Mouse (Mus musculus): ENCODE results near the gene Abcc4.
"Not testable (repeated sequence)": the region's sequence is repeated elsewhere in the genome, so short reads cannot be mapped to it uniquely, and the experiment has no call there.

Abcc4 gene

GRCm38 (mm10) chr14:118572688-118573245 is 133.3 kb downstream of the Abcc4 start:
- no peak for DNase-seq

- DNase-seq: no peak
These were observed 136.4 kb downstream of the Abcc4 start for GRCm38 (mm10) chr14:118569586-118569985.

GRCm38 (mm10) chr14:118568116-118568673 is 137.8 kb downstream of the Abcc4 start:
- DNase-seq: no peak

GRCm38 (mm10) chr14:118566809-118567208 is 139.2 kb downstream of the Abcc4 start:
- DNase-seq: no peak

- no peak for DNase-seq
These were observed 139.8 kb downstream of the Abcc4 start for GRCm38 (mm10) chr14:118566214-118566688.

GRCm38 (mm10) chr14:118565696-118566095 is 140.3 kb downstream of the Abcc4 start:
- DNase-seq: no peak

- no peak for DNase-seq
These were observed 142.4 kb downstream of the Abcc4 start for GRCm38 (mm10) chr14:118563570-118563969.

- no peak for DNase-seq
These were observed 153.0 kb downstream of the Abcc4 start for GRCm38 (mm10) chr14:118552901-118553475.

- DNase-seq: no peak
These were observed 153.6 kb downstream of the Abcc4 start for GRCm38 (mm10) chr14:118552390-118552789.

GRCm38 (mm10) chr14:118551725-118552285 is 154.2 kb downstream of the Abcc4 start:
- peak in 1 of 2 experiments; percentile 11 for DNase-seq

- DNase-seq: no peak
These were observed 154.8 kb downstream of the Abcc4 start for GRCm38 (mm10) chr14:118551061-118551724.

GRCm38 (mm10) chr14:118544493-118544892 is 161.5 kb downstream of the Abcc4 start:
- DNase-seq: no peak

GRCm38 (mm10) chr14:118542947-118543346 is 163.1 kb downstream of the Abcc4 start:
- no peak for DNase-seq

GRCm38 (mm10) chr14:118531539-118531938 is 174.5 kb downstream of the Abcc4 start:
- DNase-seq: no peak

GRCm38 (mm10) chr14:118514280-118515031 is 191.6 kb downstream of the Abcc4 start:
- no peak for DNase-seq

GRCm38 (mm10) chr14:118511715-118512114 is 194.3 kb downstream of the Abcc4 start:
- not testable (repeated sequence) for DNase-seq

GRCm38 (mm10) chr14:118510793-118511192 is 195.2 kb downstream of the Abcc4 start:
- DNase-seq: no peak

GRCm38 (mm10) chr14:118510216-118510615 is 195.8 kb downstream of the Abcc4 start:
- no peak for DNase-seq

GRCm38 (mm10) chr14:118507829-118508228 is 198.2 kb downstream of the Abcc4 start:
- DNase-seq: no peak

GRCm38 (mm10) chr14:118506591-118507146 is 199.3 kb downstream of the Abcc4 start:
- no peak for DNase-seq

GRCm38 (mm10) chr14:118496767-118497166 is 209.3 kb downstream of the Abcc4 start:
- DNase-seq: no peak

GRCm38 (mm10) chr14:118495458-118495857 is 210.6 kb downstream of the Abcc4 start:
- DNase-seq: no peak

Data from kidney, adult 8-10 months (tissue).